Mouse (Mus musculus) embryonic stem cell, embryonic (primary cell): ENCODE measurements at regions not wholly inside any gene's neighbourhood (a gene's known extent, or its start where the extent isn't known, plus 50 kb on each side); places are given as distances from the start of the nearest gene placed in this dataset.

Experiments
- CTCF ChIA-PET, 4 experiments: fragments of 300-600 bp in 2 of 4; fragments of 350-600 bp in 2 of 4; sonication (Branson Sonifier 250); formaldehyde crosslinking; loops; one replicate each; lab custom pipeline; 2022; ENCODE audit warnings: inconsistent platforms in 2 of 4; lab: Charles Lee
- POLR2A ChIA-PET, 4 experiments: fragments of 300-600 bp in 2 of 4; fragments of 350-600 bp in 2 of 4; sonication (Branson Sonifier 250); formaldehyde crosslinking; loops; one replicate each; lab custom pipeline; 2022; ENCODE audit warnings: antibody characterized with exemption in 4 of 4, inconsistent platforms in 1 of 4; lab: Charles Lee

DNA sequence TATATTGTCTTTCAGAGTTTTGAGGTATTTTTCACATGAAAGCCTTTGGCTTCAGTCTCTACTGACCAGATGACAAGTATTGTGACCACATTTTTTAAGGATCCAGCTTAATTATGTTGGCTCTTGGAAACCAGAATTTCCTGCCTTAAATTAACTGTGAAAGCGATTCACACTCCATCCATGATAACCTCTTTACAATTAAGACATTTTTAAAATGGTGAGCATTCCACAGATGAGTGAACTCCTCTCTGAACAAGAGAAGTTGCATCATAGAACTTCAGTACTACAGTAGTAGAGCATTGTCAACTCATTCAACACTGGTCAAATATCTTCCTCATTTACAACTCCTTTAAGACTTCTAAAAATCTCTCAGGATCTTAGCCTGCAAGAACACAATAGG is 369.3 kb upstream of the Cblb start:
- ChIA-PET POLR2A (no interaction called here), CTCF (no interaction called here)

DNA sequence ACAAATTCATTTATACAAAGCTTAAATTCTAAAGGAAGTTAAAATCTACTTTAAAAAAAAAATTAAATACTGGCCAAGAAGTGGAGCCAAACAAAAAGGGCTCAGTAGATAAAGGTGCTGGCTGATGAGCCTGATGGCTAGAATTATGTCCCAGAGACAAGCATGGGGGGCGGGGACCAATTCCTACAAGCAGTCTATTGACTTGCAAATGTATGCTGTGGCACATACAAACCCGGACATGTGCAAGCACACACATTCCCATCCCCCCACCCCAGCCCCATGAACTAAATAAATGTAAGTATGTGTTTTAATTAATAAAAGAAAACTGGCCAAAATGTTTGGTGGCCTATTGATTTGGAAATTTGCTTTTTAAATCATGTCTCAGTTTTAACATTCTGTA is 366.7 kb upstream of the Cblb start:
- ChIA-PET POLR2A (interaction anchor here in 1 of 4 experiments (0.6 kb wide), 1 partner anchor 1828 kb away, joined by 4 read pairs; no protein-coding TSS in a partner anchor), CTCF (no interaction called here)

DNA sequence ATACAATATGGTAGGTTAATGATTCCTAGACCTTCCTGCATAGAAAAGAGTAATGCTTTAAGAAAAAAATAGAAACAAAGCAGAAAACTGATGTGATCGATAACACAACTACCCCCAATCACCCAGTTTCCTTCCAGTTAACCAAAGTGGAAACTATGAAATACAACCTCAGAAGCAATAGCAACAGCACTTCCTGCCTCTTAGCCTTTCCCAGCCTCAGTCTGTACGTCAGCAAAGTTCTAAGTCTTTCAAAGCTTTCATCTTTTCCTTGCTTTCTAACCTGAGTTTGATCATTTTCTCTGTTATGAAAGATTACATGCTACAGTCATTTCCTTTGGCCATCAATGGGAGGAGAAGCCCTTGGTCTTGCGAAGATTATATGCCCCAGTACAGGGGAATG is 355.9 kb upstream of the Cblb start:
- ChIA-PET POLR2A (interaction anchor here in 1 of 4 experiments (1.1 kb wide), 1 partner anchor 10 kb away, joined by 3 read pairs; no protein-coding TSS in a partner anchor), CTCF (no interaction called here)

DNA sequence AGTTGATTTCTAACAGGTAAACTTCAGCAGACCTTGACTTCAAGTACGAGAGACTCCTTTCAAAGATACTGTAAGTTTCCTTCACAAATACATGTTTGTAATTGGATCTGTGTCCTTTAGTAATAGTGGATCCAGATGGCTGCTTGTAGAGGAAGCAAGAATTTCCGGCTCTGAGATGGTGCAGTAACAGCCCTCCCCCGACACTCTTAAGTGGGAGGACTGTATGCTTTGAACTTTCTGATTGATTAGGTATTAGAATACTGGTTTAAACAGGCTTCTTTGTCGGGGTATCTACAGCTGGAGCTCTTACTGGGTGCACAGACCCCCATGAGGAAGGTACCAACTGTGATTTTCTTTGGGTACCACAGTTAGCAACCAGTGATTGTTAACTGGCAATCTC is 355.0 kb upstream of the Cblb start:
- ChIA-PET CTCF (no interaction called here), POLR2A (no interaction called here)

DNA sequence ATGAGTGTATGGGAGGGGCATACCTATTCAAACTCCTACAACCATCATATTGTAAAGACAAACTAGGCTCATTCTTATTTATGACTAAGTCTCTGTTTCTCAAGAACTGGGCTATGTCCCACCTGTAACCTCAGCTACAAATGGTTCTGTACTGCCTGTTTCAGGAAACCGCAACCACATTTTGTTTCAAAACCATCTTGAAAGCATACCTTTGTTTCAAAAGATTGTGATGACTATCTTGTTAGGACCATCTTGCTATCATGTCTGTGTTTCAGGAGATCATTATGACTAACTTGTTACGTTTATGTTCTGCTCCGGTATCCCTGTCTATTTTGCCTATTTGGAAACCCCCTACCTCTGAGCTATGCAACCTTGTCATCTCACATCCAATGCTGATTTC is 340.2 kb upstream of the Cblb start:
- CTCF ChIA-PET = no interaction called here
- POLR2A ChIA-PET = no interaction called here

DNA sequence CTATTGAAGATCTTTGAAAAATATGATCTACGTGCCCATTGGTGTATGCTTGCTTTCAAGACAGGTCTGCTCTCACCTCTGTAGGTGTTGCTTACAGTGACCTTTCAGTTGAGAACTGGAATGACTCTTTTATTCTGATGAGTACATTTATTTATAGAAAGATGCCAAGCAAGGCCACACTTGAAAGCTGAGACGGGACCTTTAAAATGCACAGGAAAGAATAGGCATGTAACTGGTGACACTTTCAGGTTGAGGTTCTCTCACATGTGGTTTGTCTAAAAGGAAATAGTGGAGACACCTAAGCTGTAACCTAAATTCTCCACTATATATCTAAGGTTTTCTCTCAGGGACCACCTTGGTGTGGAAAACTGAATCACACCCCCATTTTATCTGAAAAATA is 326.0 kb upstream of the Cblb start:
- POLR2A ChIA-PET = interaction anchor here in 1 of 4 experiments (0.5 kb wide), 1 partner anchor 1195 kb away, joined by 4 read pairs; no protein-coding TSS in a partner anchor
- CTCF ChIA-PET = no interaction called here

DNA sequence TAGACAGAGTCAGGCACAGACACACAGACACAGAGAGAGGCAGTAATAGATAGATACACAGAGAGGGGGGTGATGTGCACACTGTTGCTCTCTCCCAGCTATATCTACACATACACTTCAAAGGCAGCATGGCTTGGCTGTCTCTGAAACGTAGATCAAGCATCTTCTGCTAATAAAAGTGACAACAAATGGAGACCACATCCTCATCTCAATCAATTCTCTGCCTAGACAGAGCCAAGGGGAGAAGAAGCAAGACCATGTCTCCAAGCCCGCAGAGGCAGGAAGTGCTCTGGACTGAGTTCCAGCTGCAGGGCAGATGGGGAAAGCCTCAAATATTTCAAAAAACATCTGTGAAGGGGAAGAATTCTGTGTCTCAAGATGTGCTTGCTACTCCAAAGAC is 312.3 kb upstream of the Cblb start:
- ChIA-PET POLR2A (no interaction called here), CTCF (no interaction called here)

DNA sequence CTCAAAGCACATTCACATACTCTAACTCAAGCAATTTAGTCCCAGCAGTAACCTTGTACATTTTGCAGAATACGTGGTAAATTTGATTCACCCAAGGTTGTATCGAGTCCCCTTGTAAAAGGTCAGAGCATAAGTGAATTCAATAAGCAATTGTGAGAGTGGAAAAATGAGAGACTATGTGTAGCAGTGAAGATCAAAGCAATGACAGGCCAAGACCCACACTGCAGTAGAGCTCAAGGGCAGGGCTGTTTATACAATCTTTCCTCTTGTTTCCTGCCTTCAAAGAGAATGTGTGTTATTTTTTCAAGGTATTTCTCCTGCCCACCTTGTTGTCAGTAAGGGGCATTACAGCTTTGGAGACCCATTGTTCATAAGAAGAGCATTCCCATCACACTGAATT is 311.4 kb upstream of the Cblb start:
- CTCF ChIA-PET = no interaction called here
- POLR2A ChIA-PET = no interaction called here

DNA sequence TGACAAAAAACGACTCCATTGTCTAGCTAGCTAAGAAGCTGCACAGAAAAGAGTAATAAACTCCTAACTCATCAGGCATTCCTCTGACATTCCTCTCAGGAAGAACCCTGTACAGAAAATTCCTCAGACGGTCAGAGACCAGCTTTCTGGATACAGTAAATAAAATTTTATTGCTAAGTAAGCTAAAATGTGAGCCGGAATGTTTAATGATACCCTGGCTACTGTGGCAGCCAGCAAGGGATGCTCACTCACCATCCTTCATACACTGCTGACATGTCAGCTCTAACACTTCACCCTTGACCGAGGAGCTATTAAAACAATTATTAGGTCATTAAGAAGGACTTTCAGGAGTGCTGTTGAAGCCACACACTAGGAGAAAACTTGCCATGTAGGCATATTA is 308.3 kb upstream of the Cblb start:
- CTCF ChIA-PET = no interaction called here
- POLR2A ChIA-PET = no interaction called here

DNA sequence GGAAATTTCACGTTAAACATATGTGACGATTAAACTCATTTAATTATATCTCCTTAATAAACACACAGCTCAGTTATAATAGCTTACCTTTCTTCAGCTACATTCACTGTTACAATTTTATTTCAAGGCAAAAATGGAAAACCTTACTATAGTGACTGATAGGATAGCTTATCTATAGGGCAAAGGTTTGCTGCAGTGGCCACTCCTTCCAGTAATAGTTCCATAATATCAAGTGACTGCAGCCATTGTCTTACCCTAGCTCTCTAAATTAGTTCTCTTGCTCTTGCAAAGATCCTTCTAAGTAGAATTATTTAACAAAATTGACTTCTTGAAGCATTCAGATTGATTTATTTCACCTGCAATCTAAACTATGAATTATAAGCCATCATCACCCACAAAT is 289.1 kb upstream of the Cblb start:
- POLR2A ChIA-PET = interaction anchor here in 1 of 4 experiments (1.3 kb wide), 1 partner anchor 9 kb away, joined by 3 read pairs; no protein-coding TSS in a partner anchor
- CTCF ChIA-PET = no interaction called here

DNA sequence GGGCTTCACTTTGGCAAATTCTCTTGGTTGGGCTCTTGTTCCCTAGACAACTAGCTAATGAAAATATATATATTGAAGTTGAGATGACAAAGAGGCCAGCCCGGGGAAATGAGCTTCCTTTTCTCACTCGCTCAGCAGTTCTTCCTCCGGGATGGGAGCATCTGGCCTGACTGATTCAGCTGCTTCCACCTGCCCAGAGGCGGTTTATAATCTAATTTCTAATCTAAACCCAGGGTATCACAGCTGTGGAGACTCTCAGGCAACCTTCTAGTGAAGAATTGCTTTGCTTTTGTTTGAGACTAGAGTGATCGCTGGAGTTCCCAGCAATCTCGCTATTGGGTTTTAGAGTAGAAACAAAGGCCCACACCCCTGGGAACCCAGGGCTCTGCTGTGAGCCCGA is 279.1 kb upstream of the Cblb start:
- POLR2A ChIA-PET = interaction anchor here in 1 of 4 experiments (0.6 kb wide), 1 partner anchor 821 kb away, joined by 8 read pairs; no protein-coding TSS in a partner anchor
- CTCF ChIA-PET = no interaction called here

DNA sequence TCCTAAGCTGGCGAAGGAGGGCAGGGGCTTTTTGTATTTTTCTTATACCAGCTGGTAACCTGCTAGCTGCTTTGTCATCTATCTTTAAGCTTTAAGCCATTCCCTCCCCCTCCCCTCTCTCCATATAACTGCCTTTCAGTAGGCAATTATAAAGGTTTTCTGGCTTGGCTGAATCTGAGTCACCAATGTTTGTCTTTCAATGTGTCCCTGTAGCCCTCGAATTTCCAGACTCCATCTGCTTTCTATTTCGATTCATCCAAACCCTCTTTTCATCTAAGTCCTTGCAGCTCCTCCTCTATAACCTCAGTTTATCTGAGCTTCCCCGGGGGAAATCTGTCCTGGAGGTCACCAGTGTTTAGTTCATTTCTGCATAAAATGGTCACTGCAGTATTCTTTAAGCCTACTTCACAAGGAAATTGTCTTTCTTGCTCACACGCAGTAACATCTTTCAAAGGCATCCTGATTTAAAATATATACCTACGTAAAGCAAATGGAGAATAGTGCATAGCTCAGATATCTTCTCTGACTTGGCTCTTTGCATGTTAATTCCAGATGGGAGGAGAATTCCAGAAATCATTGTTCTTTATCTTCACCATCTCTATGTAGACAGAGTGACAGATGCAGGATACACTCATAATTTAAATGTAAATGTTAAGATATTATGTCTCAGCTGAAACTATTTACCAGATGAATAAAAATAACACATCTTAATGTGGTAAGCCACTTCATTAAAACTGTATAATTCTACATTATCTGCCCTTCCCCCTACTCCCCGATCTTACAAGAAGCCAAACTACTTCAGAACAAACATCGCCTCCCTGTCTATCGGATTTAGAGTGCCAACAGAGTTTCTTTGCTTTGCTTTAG is 272.4 kb upstream of the Cblb start:
- ChIA-PET POLR2A (no interaction called here), CTCF (no interaction called here)

DNA sequence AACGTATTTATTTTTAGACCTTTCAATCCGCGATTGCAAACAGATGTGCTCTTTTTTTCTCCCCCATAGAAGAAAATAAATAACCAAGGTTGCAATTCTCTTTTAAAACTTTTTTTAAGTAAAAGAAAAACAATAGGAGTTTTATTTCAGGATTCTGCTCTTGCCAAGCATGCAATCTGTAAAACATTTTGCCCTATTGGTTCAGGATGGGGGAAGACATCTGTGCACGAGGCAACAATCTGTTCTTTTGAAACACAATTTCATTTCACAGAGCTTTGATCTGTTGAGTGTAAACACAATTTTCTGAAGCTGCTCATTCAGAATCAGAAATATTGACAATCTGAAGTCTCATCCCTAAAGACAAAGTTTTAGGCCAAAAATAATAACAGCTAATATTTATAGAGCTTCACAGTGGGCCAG is 271.8 kb upstream of the Cblb start:
- POLR2A ChIA-PET = no interaction called here
- CTCF ChIA-PET = no interaction called here

DNA sequence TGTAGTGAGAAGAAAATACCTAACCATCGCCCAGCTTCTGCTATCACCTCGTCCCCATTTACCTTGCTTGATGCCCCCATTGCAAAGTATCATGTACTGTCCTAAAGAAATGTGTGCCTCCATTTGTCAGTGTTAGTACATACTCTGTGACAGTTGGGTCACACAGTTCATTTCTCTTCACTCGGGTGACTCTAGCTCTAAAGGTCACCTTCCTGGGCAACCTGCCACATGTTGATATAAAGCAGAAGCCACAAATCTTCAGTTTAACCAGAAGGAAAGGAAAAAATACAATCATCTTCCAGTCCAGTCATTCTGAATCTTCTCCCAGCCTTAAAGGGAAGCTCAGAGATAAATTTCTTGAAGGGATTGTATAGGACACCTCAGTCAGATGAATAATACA is 263.5 kb upstream of the Cblb start:
- CTCF ChIA-PET = no interaction called here
- POLR2A ChIA-PET = no interaction called here

DNA sequence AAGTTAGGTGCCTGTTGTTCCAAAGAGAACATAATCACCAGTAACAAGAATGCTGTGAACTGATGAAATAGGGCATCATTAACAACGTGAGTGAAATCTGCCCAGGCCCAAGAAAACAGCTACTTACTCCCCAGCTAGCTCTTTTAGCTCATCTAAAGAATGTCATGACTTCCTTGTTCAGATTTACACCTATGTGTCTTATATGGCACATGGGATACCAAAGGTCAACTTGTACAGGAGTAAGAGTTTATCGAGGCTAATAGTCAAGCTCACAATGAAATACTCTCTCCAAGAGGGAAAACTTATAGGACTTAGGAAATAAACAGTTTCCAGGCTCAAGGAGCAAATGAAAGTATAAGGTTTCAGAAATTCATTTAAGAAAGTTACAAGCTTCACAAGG is 252.1 kb upstream of the Cblb start:
- ChIA-PET POLR2A (no interaction called here), CTCF (no interaction called here)

DNA sequence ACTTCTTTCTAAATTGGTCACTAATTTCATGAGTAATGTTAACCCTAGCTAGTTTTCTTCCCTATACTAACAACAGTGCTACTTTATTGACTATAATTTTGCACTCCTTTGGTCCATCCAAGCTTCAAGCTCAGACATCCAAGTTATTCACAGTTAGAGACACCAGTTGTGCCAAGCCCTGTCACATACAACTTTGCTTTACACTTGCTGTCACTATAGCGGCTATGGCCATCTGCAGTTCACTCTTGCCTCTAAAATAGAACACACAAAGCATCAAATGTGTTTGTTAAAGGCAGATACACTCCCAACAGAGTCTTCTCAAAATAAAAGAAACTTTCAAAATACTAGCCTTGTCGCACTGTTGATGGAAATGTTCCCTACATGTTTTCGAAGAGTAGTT is 236.0 kb upstream of the Cblb start:
- CTCF ChIA-PET = interaction anchor here in 1 of 4 experiments (0.6 kb wide), 1 partner anchor 600 kb away, joined by 4 read pairs; no protein-coding TSS in a partner anchor
- POLR2A ChIA-PET = no interaction called here

DNA sequence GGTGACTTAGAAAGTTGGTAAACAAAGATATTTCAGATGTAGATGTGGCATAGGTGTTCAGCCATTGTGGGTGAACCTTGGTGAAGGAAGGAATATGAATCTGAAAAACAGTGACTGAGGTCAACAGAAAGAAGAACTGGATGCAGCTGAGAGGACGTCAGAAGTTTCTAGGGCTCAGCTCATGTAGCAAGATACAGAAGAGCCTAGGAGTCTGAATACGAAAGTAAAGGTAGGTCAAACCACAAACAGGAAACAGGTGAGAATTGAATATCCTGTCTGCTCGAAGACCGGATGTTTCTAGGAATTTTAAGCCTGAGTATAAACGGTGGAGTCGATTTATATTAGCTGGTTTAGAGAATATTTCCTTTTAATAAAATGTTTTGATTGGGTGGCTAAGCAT is 223.7 kb upstream of the Cblb start:
- CTCF ChIA-PET = no interaction called here
- POLR2A ChIA-PET = no interaction called here

DNA sequence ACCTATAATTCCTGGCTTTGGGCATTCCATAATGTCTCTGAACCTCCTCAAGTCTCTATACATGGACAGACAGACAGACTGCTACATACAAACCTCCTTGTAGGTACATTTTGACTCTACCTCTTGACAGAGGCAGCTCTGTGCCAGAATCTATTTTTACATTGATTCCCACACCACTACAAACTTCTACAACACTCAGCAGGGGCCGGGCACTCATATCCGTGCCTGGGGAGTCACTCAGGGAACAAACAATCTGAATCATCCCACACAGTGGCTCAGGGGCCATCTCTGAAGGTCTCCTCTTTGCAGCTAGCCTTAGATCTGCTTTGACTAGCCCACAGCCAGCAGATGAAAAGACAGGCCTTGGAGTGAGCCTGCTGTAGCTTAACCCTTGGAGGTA is 221.9 kb upstream of the Cblb start:
- CTCF ChIA-PET = no interaction called here

DNA sequence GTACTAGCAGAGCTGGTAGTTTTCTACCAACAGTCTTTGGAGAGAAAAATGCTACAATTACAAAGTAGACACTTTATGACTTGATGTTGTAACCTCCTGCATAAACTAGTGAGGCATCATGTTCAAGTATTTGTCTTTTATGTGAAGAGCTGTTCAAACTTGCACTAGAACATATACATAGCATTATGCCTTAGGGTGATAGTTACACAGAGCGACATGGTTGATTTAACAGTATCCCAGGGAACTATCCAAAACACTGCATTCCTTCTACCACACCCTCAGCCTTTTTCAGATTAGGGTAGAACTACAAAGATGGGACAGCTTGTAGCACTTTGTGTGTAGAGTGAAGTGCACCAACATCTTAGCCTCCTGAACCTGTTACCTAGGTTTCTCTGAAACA is 220.0 kb upstream of the Cblb start:
- ChIA-PET POLR2A (no interaction called here), CTCF (no interaction called here)

More for the DNA sequence above, 221.9 kb upstream of the Cblb start:
- POLR2A ChIA-PET = no interaction called here

DNA sequence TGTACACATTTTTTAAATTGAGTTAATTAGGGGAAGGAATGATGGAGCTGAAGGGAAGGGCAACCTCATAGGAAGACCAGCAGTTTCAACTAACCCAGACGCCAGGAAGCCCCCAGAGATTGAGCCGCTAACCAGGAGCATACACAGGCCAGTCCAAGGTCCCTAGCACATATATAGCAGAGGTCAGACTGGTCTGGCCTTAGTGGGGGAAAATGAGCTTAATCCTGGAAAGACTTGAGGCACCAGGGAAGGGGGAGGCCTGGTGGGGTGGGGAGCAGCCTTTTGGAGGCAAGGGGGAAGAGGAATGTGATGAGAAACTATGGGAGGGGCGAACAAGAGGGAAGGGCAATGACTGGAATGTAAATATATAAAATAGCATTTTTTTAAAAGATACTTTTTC is 188.3 kb upstream of the Cblb start:
- POLR2A ChIA-PET = no interaction called here
- CTCF ChIA-PET = no interaction called here

DNA sequence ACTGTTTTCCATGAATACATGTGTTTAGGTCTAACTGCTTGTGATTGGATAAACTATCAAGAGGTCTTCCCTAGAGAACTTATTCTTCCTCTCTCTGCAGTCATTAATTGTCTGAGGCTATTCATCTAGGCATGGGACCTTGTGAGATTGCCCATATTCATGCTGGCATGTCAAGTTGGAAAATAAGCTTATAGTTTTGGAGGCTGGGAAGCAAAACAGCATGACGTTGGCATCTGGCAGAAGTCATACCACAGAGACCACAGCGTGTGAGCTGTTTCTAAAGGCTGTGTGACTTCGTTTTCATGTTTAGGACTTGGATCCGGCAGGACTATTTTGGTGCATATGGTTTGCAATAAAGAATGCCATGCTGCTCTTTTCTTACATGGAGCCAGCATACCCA is 185.5 kb upstream of the Cblb start:
- CTCF ChIA-PET = no interaction called here

More for the DNA sequence above, 185.5 kb upstream of the Cblb start:
- POLR2A ChIA-PET = no interaction called here
